Mouse (Mus musculus) embryonic fibroblast, embryonic 13.5 days (primary cell): ENCODE data around the gene Frat2. TPM values are rescaled to one million over a fixed set of nuclear protein-coding genes. Genes with fewer than 3 reads are reported as not detected.

Source experiments
- H3K27ac ChIP-seq: 2 replicates; pipeline ENCODE4 v1.5.1; 2012; ENCODE audit warnings: low read length, control low read depth, inconsistent platforms; ENCODE audit not compliant: insufficient read depth
- H3K4me1 ChIP-seq: 2 replicates; pipeline ENCODE4 v1.6.1; 2011; ENCODE audit warnings: low read length; ENCODE audit not compliant: control insufficient read depth, insufficient read depth
- H3K4me3 ChIP-seq: 2 replicates; pipeline ENCODE4 v1.5.1; 2011; ENCODE audit warnings: mild to moderate bottlenecking, control low read depth, low read length; ENCODE audit not compliant: insufficient read depth
- CTCF ChIP-seq: IDR thresholded peaks from 2 replicates; pipeline ENCODE4 v1.5.1; 2011; ENCODE audit warnings: mild to moderate bottlenecking, control low read depth, low read length, moderate library complexity, borderline replicate concordance; ENCODE audit not compliant: insufficient read depth
- POLR2A ChIP-seq: IDR thresholded peaks from 2 replicates; pipeline ENCODE4 v1.6.1; 2011; ENCODE audit warnings: low read depth, mild to moderate bottlenecking, control low read depth, low read length, moderate library complexity
- polyA plus RNA-seq: library from polyadenylated mRNA; stranded (reverse); fragments of >200 nt; gene quantifications from 2 replicates; pipeline ENCODE4 v1.2.4, GENCODE M21; 2011; ENCODE audit warnings: low read depth; ENCODE audit not compliant: missing spikeins, insufficient read length

Gene Frat2
- polyA plus RNA-seq, 1 experiment = 0.56 TPM

- no peak for TF ChIP-seq CTCF
- TF ChIP-seq POLR2A = no peak
Measured at GRCm38 (mm10) chr19:41808104-41808634, 39.8 kb downstream of the Frat2 start.

GRCm38 (mm10) chr19:41807497-41807896 lies 40.4 kb downstream of the Frat2 start:
- TF ChIP-seq POLR2A (no peak), CTCF (no peak)
- Histone ChIP-seq H3K27ac (no peak overlapping the region), H3K4me1 (no peaks in the 10 kb centered on the region), H3K4me3 (no peak overlapping the region)

More at GRCm38 (mm10) chr19:41808104-41808634, 39.8 kb downstream of the Frat2 start:
- no peak overlapping the region for H3K4me3 ChIP-seq
- no peak overlapping the region for H3K27ac ChIP-seq
- H3K4me1 ChIP-seq = no peaks in the 10 kb centered on the region

DNA sequence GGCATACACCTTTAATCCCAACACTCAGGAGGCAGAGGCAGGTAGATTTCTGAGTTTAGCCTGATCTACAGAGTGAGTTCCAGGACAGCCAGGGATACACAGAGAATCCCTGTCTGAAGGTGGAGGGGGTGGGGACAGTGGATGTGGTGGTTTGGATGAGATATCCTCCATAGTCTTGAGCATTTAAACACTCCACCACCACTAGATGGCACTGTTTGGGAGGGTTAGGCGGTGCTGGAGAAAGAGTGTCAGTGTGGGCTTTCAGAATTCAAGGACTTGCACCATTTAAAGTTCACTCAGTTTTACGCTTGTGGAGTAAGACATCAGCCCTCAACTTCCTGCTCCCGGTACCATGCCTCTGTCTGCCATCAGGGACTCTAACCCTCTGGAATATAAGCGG lies 42.1 kb downstream of the Frat2 start:
- Histone ChIP-seq H3K27ac (no peak overlapping the region), H3K4me3 (no peak overlapping the region), H3K4me1 (no peaks in the 10 kb centered on the region)
- TF ChIP-seq CTCF (no peak), POLR2A (no peak)

DNA sequence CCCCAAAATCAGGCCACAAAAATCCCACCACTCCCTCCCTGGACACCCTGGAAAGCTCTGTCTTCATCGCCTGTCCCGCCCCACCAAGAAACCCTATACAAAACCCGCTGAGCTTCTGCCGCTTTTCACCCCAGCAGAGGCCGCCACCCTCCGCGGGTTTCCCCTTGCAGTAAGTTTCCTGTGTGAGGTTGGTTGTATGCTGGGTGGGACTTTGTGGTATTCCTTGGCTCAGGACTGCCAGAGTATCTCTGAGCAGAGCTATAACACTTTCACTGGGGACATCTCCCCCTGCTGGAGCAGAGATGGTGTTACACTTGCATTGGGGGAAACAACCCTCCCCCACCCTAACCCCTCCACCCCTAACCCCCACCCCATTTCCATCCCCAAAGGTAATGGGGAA lies 44.6 kb downstream of the Frat2 start:
- no peak overlapping the region for H3K4me3 ChIP-seq
- no peaks in the 10 kb centered on the region for H3K4me1 ChIP-seq
- H3K27ac ChIP-seq = no peak overlapping the region
- TF ChIP-seq POLR2A (no peak), CTCF (no peak)

DNA sequence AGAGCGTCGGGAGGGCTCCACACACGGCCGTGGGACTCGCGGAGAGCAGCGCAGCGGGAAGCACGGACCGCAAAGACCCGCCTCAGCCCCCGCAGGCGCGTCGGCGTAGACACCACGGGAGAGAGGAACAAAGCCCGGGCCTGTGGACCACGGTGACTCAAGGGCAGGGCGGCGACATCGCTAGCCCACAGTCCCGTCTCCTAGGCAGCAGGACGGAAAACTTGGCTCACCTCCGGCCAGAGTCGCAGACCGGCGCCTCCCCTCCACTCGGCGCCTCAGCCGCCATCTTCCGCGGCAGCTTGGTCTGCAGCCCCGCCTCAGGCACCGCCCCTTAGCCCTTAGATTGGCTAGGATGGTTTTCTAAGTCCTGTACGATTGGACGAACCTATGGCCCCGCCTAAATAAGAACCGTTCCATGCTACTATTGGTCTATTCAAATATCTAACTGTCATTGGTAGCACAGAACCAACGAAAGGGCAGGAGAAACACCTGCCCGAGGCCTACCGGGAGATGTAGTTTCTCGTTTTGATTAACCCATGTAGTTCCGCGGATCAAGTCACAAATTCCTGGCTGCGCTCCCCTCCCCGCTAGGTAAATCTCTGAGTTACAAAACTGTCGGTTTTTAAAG lies 46.1 kb downstream of the Frat2 start, which contains the start of gene Arhgap19:
TSS of gene Arhgap19 (minus strand) at position 306 of the 628 bp plus-strand sequence.
- TF ChIP-seq POLR2A (peak; percentile 81), CTCF (no peak)
- 0 out of 2 replicates have a peak within 1 kb of the TSS, but pooled peaks have one; percentile 1 for H3K27ac ChIP-seq
- H3K4me1 ChIP-seq = no peaks in the 10 kb centered on the region; the same call in 1 of the 2 replicates
- peak within 1 kb of the TSS; percentile 81 for H3K4me3 ChIP-seq

DNA sequence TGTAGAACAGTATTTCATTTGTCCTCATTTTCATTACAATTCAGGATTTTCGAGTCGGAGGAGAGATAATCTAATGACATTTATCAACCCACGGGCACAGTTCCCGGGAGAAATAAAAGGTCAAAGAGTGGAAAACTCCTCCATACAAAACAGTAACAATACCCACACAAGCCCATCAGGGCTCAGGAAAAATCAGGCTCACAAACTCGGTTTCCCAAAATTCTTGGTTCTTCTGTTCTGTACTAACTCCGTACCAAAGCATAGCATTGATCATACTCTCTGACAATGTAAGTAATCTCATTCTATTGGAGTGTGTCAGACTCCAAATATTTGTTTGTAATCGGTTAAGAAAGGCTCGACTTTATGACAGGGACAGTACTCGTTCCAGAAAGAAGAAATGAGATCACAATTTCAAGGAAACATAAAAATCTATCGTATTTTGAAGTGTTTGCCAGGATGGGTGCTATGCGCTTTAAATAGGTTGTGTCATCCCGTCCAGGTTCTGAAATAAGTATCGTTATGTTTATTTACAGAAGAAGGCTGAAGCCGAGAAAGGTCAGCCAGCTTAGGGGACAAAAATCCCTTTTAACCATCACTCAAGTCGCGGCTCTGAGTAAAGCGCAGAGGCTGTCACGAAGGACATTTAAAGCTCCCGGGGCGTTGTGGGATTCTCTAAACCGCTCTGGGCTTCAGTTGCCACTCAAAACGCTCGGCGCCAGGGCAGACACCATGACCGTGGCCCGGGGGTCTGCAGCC lies 46.8 kb downstream of the Frat2 start:
- TF ChIP-seq POLR2A (no peak), CTCF (no peak)
- peak overlapping the region; percentile 81 for H3K4me3 ChIP-seq
- no peaks in the 10 kb centered on the region; the same call in 1 of the 2 replicates for H3K4me1 ChIP-seq
- 0 out of 2 replicates have a peak overlapping the region, but pooled peaks have one; percentile 1 for H3K27ac ChIP-seq

- H3K4me3 ChIP-seq = no peak overlapping the region; the same call in 1 of the 2 replicates
- H3K27ac ChIP-seq = no peak overlapping the region
- no peaks in the 10 kb centered on the region; the same call in 1 of the 2 replicates for H3K4me1 ChIP-seq
- TF ChIP-seq POLR2A (no peak), CTCF (no peak)
Measured at GRCm38 (mm10) chr19:41800451-41800850, 47.5 kb downstream of the Frat2 start.

GRCm38 (mm10) chr19:41797536-41797935 lies 50.4 kb downstream of the Frat2 start:
- peaks cover 3% of the 10 kb centered on the region; the same call in 1 of the 2 replicates for H3K4me1 ChIP-seq
- TF ChIP-seq POLR2A (no peak), CTCF (no peak)
- H3K4me3 ChIP-seq = no peak overlapping the region
- no peak overlapping the region for H3K27ac ChIP-seq

DNA sequence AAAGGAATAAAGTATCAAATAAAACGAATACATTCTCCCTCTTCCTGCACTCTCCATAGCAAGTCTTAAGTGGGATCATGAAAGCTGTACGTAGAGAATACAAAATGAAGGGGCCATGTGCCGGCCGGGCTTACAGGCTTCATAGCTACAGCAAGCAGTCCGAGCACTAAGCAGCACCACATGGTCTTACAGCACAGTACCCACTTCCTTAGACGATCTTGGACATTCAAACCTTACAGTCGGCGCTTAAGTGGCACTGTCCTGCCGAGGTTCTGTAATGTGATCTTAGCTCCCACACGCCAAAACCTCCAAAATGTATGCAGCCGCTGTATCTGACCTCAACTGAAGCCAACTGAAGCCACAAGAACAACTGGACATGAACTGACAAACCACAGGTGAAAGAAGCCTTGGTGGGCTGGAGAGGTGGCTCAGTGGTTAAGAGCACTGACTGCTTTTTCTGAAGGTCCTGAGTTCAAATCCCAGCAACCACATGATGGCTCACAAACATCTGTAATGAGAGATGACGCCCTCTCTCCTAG lies 51.1 kb downstream of the Frat2 start:
- no peak for TF ChIP-seq CTCF
- no peak for TF ChIP-seq POLR2A
- H3K4me1 ChIP-seq = peaks cover 3% of the 10 kb centered on the region; the same call in 1 of the 2 replicates
- H3K27ac ChIP-seq = no peak overlapping the region
- H3K4me3 ChIP-seq = no peak overlapping the region
